Mouse (Mus musculus): ENCODE measurements around the gene Zfp108.

Gene Zfp108

GRCm38 (mm10) chr7:24286090-24286489, 31.5 kb downstream of the Zfp108 start:
- peak; percentile 46 for DNase-seq (ENCODE audit: low read depth)

DNA sequence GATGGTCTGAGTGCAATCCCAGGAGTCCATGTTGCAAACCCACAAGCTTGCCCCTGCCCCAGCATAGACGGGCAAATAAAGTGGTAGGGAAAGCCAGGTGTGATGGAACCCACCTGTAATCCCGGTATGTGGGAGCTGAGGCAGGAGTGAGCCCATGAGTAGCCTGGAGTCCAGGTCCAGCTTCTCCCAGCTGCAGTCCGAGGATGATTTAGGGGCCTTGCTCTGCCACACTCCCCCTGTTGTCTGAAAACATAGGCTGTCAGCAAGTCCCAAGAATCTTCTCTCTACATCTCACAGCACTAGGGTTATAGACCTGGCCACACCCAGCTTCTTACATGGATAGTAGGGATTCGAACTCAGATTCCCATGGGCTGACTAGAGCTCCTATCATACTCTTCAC, 32.3 kb downstream of the Zfp108 start:
- DNase-seq (ENCODE audit: low read depth): no peak

GRCm38 (mm10) chr7:24287670-24288069, 33.1 kb downstream of the Zfp108 start:
- no peak for DNase-seq (ENCODE audit: low read depth)

DNA sequence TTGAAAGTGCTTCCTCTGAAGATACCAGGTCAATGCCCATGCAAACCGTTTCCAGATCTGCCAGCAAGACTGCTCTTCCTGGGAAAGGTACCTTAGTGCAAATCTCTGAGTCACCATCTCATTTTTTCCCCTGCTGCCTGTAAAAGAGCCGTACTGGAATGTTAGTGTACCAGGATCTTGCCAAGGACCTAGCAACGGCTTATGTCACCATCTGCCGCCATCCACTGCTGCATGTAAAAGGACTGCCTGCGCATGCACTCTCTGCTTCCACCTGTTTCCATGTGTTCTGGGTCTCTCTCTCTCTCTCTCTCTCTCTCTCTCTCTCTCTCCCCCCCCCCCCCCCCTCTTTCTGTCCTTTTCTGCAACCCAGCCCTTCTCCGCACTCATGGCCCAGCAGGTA, 33.9 kb downstream of the Zfp108 start:
- no peak for DNase-seq (ENCODE audit: low read depth)

DNA sequence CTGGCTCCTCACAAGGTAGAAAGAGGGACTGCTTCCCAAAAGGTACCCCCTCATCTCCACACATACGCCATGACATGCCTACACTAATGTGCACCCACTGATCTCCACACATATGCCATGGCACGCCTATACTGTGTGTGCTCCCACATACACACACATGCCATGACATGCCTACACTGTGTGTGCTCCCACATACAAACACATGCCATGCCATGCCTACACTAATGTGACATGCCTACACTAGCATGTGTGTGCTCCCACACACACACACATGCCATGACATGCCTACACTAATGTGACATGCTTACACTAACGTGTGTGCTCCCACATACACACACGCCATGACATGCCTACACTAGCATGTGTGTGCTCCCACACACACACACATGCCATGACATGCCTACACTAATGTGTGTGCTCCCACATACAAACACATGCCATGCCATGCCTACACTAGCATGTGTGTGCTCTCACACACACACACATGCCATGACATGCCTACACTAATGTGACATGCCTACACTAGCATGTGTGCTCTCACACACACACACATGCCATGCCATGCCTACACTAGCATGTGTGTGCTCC, 35.6 kb downstream of the Zfp108 start:
- DNase-seq (ENCODE audit: low read depth): no peak

- no peak for DNase-seq (ENCODE audit: low read depth)
Measured at GRCm38 (mm10) chr7:24291387-24292090, 36.9 kb downstream of the Zfp108 start.

GRCm38 (mm10) chr7:24293061-24293851, 38.7 kb downstream of the Zfp108 start:
- DNase-seq (ENCODE audit: low read depth): no peak

DNA sequence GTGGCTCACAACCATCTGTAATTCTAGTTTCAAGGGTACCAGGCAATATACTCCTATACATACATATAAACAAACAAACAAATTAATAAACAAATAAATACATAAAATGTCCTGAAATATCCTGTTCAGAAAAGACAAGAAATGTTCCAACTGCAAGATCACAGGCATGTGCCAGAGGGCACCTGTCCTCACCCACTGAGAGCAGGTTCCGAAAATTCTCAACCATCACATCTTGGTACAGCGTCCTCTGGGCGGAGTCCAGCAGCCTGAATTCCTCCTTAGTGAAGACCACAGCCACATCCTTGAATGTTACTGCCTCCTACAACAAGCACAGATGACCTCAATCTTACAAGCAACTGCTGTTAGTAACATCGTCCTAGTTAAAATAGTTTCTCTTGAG, 40.2 kb downstream of the Zfp108 start:
- no peak for DNase-seq (ENCODE audit: low read depth)

GRCm38 (mm10) chr7:24295376-24295775, 40.8 kb downstream of the Zfp108 start:
- no peak for DNase-seq (ENCODE audit: low read depth)

DNA sequence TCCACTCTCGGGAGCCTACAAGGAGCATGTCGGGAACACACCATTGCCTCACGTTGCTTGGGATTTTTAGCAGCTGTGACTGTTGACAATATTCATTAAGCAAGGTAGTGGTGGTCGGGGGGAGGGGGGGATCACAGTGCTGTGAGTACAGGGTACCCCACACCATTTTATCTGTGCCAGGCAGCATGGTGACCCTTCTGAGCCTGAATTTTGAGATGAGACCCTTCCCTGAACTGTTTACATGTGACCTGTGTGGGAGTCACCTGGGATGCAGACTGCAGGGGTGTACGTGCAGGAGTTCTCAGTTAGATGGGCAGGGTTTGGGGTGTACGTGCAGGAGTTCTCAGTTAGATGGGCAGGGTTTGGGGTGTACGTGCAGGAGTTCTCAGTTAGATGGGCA, 41.8 kb downstream of the Zfp108 start:
- DNase-seq (ENCODE audit: low read depth): no peak

GRCm38 (mm10) chr7:24297361-24298095, 42.9 kb downstream of the Zfp108 start:
- no peak for DNase-seq (ENCODE audit: low read depth)

GRCm38 (mm10) chr7:24298635-24298972, 44.0 kb downstream of the Zfp108 start:
- DNase-seq (ENCODE audit: low read depth): no peak

DNA sequence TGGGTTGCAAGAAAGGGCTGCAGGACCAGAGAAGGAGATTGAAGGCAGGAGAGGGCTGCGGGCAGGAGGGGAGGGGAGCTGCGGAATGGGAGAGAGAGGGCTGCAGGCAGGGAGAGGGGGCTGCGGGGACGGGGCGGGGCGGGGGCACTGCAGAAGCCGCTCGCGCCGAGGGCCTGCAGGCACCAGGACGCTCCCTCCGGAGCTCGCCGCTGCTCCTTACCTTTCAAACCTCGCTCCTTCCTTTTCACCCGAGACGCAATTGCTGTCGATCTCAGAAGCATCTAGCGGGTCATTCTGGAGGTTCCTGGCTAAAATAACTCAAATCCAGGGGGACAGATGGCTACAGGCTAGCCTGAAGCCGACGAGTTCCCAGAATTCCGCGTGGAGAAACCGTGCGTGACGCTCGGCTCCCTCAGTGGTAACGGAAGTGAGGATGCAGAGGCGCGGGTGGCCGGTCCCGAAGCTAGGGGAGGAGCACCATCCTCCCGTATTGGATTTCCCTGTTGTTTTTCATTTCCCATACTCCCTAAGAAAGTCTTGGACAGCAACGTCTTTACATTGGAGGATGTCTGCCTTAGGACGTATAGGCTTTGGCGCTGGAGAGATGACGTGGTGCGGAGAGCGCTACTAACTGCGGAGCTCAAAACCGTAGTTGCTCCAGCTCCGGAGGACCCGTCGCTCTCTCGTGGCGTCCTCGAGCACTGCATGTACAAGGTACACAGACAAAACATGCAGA, 44.5 kb downstream of the Zfp108 start:
- peak; percentile 84 for DNase-seq (ENCODE audit: low read depth)

GRCm38 (mm10) chr7:24299823-24300481, 45.4 kb downstream of the Zfp108 start:
- no peak for DNase-seq (ENCODE audit: low read depth)

GRCm38 (mm10) chr7:24300771-24301282, 46.2 kb downstream of the Zfp108 start, which contains the start of gene Zfp61:
Gene Zfp61 (minus strand): TSS chr7:24301232.
- peak; percentile 66 for DNase-seq (ENCODE audit: low read depth)

All from induced T-regulatory cell, adult 2 months (primary cell).